Mouse (Mus musculus) E14TG2a.4 (cell line): ENCODE results near the gene Ostf1.

Experiments
- CTCF ChIP-seq: conservative IDR thresholded peaks from 2 replicates; pipeline ENCODE4 v1.5.1; 2014; ENCODE audit warnings: low read length
- NANOG ChIP-seq: IDR thresholded peaks from 2 replicates; pipeline ENCODE4 v1.6.1; 2014; ENCODE audit warnings: borderline replicate concordance, low read length, mixed read lengths

DNA sequence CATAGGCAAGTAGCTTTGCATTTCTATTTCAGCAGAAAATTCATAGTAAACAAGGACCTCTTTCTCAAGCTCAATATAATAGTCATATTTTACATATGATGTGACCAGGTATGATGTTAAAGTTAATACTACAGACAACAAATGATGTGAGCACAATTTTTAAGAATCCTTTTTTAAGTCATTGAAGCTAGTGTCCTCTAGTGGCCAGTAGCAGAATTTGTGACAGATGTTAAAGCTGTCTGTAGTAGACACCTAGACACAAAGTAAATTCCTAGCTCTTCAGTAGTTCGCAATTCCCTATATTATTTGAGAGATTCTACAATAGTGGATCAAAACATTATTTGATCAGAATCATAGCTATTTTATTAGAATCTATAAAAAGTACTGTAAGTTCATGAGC lies 73.9 kb downstream of the Ostf1 start:
- 0 out of 2 replicates have a peak, but pooled peaks have one; percentile 6 for TF ChIP-seq CTCF
- no peak for TF ChIP-seq NANOG
